21 mouse cellular contexts compared by ENCODE assay signal in the genomic region with DNA sequence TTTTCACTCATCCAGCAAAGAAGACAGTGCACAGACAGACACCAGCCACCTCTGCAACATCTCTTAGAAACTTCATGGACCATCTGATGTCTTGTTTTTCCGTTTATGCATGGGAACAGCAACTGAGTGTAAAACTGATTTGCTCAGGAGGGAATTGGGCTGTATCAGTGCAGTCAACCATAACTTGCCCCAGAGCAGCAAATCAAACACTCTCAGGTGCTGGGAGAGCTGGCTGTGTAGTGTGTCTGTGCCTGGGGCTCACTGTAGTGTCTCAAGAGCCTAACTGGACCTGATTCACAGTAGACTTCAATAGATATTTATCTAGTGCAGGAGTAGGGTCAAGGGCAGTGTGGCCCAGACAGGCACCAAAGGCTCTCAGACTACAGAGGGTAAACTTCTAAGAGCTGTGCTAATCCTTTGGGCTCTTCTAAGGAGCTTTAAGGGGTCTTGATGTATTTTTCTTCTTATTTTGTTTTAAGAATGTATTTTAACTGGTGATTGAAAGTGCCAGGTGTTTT. TPM values are rescaled to one million over a fixed set of nuclear protein-coding genes. Genes with fewer than 3 reads are reported as not detected.
A peak's percentile ranks its signal among the peaks of the same experiment; 100 is the strongest.
DNase-seq lines count a peak whose midpoint lies in the region; ATAC-seq and TF ChIP-seq lines count a peak whose summit lies in the region.
"Had no signal": no experiment of that assay in that cellular context is flagged by ENCODE, and none has a peak within 500 bp of the region (broad histone marks: within the 10 kb centered on the region; RNA-seq: fewer than 3 reads in every experiment).

No protein-coding gene starts in this region.

- no peak overlapping the region for H3K4me3 ChIP-seq in kidney, embryonic 15.5 days (replicated peaks)
- H3K4me3 ChIP-seq in lung, embryonic 14.5 days (ENCODE audit: low read depth, low read length), result no peak overlapping the region
- H3K4me3 ChIP-seq in liver, embryonic 15.5 days (replicated peaks), result no peak overlapping the region
- H3K4me3 ChIP-seq: embryonic facial prominence, embryonic 15.5 days; erythroblast, embryonic 14.5 days; forebrain, embryonic 10.5 days; gastrocnemius, adult 2 months; heart, embryonic 10.5 days had no signal

- H3K36me3 ChIP-seq in kidney, embryonic 15.5 days, result no peaks in the 10 kb centered on the region
- no peaks in the 10 kb centered on the region for H3K36me3 ChIP-seq in lung, embryonic 14.5 days (ENCODE audit: insufficient read depth)
- H3K36me3 ChIP-seq in liver, embryonic 15.5 days (replicated peaks), result no peaks in the 10 kb centered on the region
- H3K36me3 ChIP-seq: embryonic facial prominence, embryonic 15.5 days; forebrain, embryonic 10.5 days; G1E; heart, embryonic 10.5 days had no signal

- H3K27me3 ChIP-seq in kidney, embryonic 15.5 days, result no peaks in the 10 kb centered on the region
- no peaks in the 10 kb centered on the region for H3K27me3 ChIP-seq in lung, embryonic 14.5 days (ENCODE audit: insufficient read depth, low read length)
- H3K27me3 ChIP-seq in liver, embryonic 15.5 days, result no peaks in the 10 kb centered on the region
- H3K27me3 ChIP-seq: embryonic facial prominence, embryonic 15.5 days had no signal

- H3K9me3 ChIP-seq in kidney, embryonic 15.5 days (replicated peaks), result no peaks in the 10 kb centered on the region
- H3K9me3 ChIP-seq in lung, embryonic 14.5 days (ENCODE audit: low read depth, low read length), result no peaks in the 10 kb centered on the region
- H3K9me3 ChIP-seq in liver, embryonic 15.5 days (replicated peaks), result no peaks in the 10 kb centered on the region; the same call in 1 of the 2 replicates
- H3K9me3 ChIP-seq: embryonic facial prominence, embryonic 15.5 days; forebrain, embryonic 10.5 days; G1E; heart, embryonic 10.5 days had no signal

- H3K4me1 ChIP-seq in kidney, embryonic 15.5 days, result peaks cover 33% of the 10 kb centered on the region
- no peaks in the 10 kb centered on the region for H3K4me1 ChIP-seq in lung, embryonic 14.5 days (ENCODE audit: insufficient read depth)
- no peaks in the 10 kb centered on the region for H3K4me1 ChIP-seq in liver, embryonic 15.5 days (replicated peaks)
- H3K4me1 ChIP-seq: forebrain, embryonic 10.5 days; heart, embryonic 10.5 days had no signal

- ATAC-seq in kidney, embryonic 15.5 days (replicated peaks; ENCODE audit: low FRiP score), result peak; percentile 38; the same call in 1 of the 2 replicates
- peak; percentile 72; the same call in 1 of the 2 replicates for ATAC-seq in lung, embryonic 14.5 days (ENCODE audit: insufficient read depth)
- peak; percentile 44; the same call in 1 of the 2 replicates for ATAC-seq in liver, embryonic 15.5 days (ENCODE audit: insufficient read depth)
- ATAC-seq: CD4-positive, CD25-positive, alpha-beta regulatory T cell, adult 4 months; forebrain, embryonic 14.5 days had no signal

- 35% methylated on average over 1 of the region's 1 CpGs for WGBS in kidney, embryonic 15.5 days
- 41% methylated on average over 1 of the region's 1 CpGs for WGBS in lung, embryonic 14.5 days
- WGBS in liver, embryonic 15.5 days (ENCODE audit: insufficient replicate concordance), result 28% methylated on average over 1 of the region's 1 CpGs

- H3K27ac ChIP-seq in kidney, embryonic 15.5 days, result peak overlapping the region; percentile 15; the same call in 1 of the 2 replicates
- H3K27ac ChIP-seq in lung, embryonic 14.5 days (ENCODE audit: low read depth), result no peak overlapping the region
- H3K27ac ChIP-seq in liver, embryonic 15.5 days (replicated peaks), result no peak overlapping the region; the same call in 1 of the 2 replicates
- H3K27ac ChIP-seq: embryonic facial prominence, embryonic 15.5 days; forebrain, embryonic 10.5 days; gastrocnemius, adult 2 months; heart, embryonic 10.5 days had no signal

- peak; percentile 48 for DNase-seq in heart, adult 11 months
- DNase-seq in heart, adult 8-10 months (ENCODE audit: low spot score), result no peak
- no peak for DNase-seq in kidney, adult 8-10 months
- DNase-seq in lung, embryonic 14.5 days, result no peak
- no peak for DNase-seq in lung, postnatal 25 days (ENCODE audit: low spot score)
- no peak for DNase-seq in left cerebral cortex, postnatal 14 days (ENCODE audit: low spot score in 2 of 2)
- DNase-seq: adrenal gland, adult 8-10 months; cerebellum, adult 2 months; gastrocnemius, postnatal 25 days had no signal

- H3K9ac ChIP-seq in kidney, embryonic 15.5 days, result no peak overlapping the region
- H3K9ac ChIP-seq in lung, embryonic 14.5 days, result no peak overlapping the region
- H3K9ac ChIP-seq in liver, embryonic 15.5 days, result no peak overlapping the region
- H3K9ac ChIP-seq: embryonic facial prominence, embryonic 15.5 days had no signal

- intact Hi-C loops in left cerebral cortex, postnatal 14 days (cut with DNase I), result loop anchor here (2.0 kb wide), 1 partner anchor 401 kb away; no protein-coding TSS in a partner anchor

- no peak for TF ChIP-seq CTCF in lung, embryonic 14.5 days (IDR thresholded peaks at IDR 0.05; ENCODE audit: low read depth)

- no peak overlapping the region for H3K4me2 ChIP-seq in kidney, embryonic 15.5 days
- H3K4me2 ChIP-seq in lung, embryonic 14.5 days, result no peak overlapping the region
- H3K4me2 ChIP-seq in liver, embryonic 15.5 days, result no peak overlapping the region
- H3K4me2 ChIP-seq: embryonic facial prominence, embryonic 15.5 days had no signal

RNA-seq across cellular contexts. Expression of a gene that starts 50.3 kb away (rescaled TPM):
- total RNA-seq in heart, adult 8-10 months (2022), result not detected
- polyA plus RNA-seq in kidney, embryonic 15.5 days (2015; fragmentation: Nextera tagmentation; extraction: Ambion mirVana), result 14.7 and 15.8 TPM in 2 replicates
- polyA plus RNA-seq in lung, embryonic 14.5 days (2014; fragmentation: Nextera tagmentation; extraction: Ambion mirVana), result 0.14 and 0.35 TPM in 2 replicates
- polyA plus RNA-seq in liver, embryonic 15.5 days (2015; fragmentation: Nextera tagmentation; extraction: Ambion mirVana), result 1.1 and 1.7 TPM in 2 replicates
- total RNA-seq in left cerebral cortex, postnatal 14 days (2021), result under 1 TPM; 0.19 to 0.33 TPM
- total RNA-seq: common myeloid progenitor, adult 5-6 weeks; G1E; granulocyte monocyte progenitor cell, adult 5-6 weeks had no signal
- polyA plus RNA-seq: CD4-positive, CD25-positive, alpha-beta regulatory T cell, adult 4 months; erythroblast, embryonic 14.5 days; forebrain, embryonic 10.5 days; G1E had no signal
